Mouse (Mus musculus): Measurements from ENCODE around the gene Comp.

Comp gene

DNA sequence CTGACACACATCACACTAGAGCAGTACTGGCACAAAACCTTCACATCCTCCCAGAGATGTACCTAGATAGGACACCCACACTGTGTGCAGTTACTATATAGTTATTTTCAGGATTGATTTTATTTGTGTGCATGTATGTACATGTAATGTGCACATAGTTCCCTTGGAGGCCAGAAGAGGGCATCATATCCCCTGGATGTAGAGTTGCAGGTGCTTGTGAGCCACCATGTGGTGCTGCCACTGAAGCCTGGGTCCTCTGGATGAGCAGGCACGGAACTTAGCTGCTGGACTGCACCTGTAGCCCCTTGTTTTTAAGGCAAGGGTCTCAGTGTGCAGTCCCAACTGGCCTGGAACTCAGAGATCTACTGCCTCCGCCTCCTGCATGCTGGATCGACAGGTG, 30.9 kb downstream of the Comp start:
- no peak for DNase-seq

DNA sequence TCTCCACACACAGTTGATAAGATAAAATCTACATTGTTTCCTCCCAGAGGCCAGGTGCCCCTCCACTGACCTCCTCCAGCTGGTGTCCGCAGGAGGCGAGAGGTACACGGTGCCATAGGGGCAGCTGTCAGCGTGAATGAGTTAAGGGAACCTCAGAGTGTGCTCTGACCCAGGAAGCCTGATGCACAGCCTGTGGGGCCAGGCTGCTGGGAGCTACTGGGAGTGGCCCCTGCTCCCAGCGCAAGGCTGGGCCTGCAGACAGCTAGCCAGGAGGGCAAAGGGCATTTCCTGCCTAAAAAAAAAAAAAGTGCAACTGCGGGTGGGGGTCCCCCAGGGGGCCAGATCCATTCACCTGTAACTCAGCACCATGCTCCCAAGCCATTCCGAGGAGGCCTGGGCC, 31.8 kb downstream of the Comp start:
- DNase-seq, result no peak

DNA sequence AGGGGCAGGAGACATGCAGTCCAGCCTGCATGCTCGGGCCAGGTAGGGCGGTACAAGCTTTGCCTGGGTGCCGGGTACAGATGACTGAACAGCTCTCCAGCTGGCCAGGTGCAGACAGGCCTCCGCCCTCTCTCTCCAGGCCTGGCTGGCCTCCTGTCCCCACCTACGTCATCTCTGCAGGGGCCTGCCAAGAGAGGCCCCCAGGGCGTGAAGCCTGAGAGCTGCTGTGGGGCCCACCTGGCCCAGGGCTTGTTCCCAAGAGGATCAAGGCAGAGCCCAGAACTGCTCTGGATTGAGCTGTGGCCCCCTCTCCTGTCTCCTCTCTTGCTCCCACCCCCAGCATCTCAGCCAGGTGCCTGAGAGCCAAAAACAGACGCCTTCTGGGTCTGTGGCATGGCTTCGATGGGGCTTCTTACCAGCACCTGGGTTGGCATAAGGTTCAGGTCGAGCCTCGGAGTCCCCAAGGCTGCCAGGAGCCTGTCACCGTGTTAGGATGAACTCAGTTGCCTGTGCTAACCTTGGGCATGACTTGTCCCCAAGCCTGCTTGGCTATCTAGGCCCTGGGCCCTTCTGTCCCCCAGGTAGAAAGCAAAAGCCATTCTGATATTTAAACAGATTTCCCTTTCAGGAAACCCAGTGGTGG, 33.2 kb downstream of the Comp start:
- DNase-seq, result no peak

DNA sequence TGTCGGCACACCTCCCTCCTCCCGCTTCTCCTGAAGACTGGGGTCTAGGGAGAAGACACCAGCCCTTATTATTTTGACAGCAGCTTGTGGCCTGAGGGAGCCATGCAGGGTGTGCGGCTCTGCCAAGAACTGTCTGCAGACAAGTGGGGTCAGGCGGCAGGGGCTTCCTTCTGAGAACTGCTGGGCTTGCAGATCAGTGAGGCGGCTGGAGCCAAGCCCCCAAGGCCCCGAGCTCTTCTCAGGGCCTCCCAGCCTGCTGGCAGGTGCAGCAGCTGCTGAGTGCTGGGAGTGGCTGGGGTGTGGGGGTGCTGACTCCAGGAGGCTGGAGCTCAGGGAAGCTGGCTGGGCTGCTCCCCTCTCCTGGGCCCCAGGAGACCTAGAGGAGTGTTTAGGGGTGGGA, 34.9 kb downstream of the Comp start:
- DNase-seq, result no peak

DNA sequence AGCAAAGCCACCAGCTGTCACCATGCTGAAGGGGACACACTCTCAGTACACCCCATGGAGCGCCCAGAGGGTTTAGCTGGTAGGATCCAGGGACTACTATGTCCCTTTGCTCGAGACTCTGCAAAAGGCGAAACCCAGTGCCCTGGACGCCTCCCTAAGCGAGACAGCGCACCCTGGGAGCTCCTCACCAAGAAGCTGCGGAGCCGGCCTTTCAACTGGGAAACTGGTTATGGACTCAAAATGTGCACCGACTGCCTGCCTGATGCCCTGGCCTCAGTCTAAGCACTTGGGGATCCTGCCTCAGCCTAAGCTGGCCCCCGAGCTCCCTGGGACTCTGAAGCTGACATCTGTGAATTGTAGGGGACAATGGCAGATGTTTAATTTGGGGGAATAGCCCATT, 35.7 kb downstream of the Comp start:
- DNase-seq, result no peak

DNA sequence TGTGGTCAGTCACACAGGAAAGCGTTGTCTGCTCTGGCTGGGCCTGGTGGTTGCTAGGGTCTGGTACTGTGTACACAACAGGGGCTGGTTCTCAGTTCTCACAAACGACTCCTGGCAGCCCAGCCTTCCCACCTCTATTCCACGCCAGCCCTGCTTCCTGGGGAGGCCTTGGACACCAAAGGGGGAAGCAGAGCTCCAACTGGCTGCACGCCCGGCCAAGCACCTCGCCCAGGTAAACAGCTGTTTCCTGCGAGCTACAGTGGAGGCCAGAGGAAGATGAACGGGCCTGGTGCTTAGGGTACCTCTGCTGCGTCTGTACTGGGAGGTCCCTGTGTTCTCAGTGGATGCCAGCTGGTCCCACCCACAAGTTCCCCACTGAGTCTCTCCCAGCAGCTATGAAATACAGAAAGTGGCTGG, 36.1 kb downstream of the Comp start:
- DNase-seq, result no peak

DNA sequence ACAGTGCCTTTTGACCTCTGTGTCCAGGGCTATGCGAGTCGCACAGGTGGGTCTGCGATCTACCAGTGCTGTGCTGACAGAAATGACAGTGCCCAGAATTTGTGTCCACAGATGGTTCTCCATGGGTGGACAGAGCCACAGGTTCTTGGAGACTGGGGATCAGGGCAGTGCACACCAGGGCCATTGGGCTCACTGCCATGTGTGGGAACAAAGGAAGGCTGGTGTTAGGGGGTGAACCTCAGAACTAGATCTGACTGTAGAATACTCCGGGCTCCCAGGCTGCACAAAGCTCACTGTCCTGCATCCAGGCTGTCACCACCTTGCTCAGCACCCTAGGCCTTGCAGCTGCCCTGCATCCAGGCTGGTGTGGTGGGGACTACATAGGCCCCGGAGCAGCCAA, 36.9 kb downstream of the Comp start:
- no peak for DNase-seq

DNA sequence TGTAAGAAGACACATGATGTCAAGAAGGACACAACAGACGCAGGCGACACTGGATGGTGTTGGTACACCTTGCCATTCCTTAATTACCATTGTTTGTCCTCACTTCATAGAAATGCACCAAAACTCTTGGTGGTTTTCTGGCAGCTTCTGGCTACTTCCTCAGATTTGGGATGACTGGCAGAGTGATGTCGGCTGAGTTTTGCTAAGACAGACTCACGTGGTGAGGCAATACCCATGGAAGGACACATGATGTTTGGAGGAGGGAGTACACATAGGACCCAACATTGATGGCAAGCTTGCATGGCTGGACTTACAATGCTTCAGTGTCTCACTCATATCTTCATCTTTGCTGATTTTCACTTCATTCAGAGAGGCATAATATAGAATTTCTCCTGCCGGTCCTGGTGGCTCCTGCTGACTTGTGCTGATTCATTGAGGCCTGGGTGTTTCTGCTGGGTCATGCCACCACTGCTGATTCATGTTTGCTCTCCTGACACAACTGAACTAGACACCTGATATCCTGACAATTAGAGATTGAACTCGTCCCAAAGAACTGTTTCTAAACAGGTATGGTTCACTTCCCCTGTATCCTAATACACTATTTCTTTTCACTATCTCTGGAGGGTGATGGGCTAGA, 41.1 kb downstream of the Comp start:
- no peak for DNase-seq

DNA sequence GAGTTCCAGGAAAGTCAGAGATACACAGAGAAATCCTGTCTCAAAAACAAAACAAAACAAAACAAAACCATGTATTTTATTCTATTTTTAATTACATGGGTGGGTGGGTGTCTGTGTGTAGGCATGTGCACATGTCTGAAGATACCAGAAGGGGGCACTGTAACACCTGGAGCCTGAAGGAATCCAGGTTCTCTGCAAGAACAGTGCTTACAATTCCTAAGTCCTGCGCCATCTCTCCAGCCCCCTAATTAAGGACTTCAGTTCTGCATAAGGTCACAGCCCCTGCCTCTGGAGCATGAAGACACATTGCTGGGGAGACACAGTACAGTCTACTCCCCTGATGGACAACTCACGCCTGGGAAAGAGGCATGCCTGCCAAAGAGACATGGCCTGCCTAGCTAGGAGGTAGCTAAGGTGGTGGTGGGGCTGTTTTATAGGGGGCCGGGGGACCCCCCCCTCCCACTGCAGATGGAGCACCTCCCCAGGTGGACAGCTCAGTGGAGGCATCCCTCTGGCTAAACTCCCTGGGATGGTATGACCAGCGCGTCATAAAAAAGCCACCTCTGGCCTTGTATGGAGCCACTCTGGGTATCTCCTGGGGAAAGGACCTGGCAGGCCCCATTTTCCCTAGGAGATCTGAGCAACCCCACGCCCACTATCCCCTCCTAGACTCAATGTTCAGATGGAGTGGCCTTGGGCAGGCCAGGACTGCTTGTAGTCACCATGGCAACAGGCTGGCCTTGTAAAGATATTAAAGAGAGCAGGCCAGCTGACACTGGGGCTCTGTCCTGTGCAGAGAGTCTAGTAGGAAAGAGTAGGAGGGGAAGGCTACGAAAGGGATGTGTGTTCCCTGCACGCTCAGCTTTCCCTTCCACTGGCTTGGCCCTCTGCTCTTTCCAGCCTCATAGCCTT, 42.4 kb downstream of the Comp start:
- peak; percentile 50 for DNase-seq

DNA sequence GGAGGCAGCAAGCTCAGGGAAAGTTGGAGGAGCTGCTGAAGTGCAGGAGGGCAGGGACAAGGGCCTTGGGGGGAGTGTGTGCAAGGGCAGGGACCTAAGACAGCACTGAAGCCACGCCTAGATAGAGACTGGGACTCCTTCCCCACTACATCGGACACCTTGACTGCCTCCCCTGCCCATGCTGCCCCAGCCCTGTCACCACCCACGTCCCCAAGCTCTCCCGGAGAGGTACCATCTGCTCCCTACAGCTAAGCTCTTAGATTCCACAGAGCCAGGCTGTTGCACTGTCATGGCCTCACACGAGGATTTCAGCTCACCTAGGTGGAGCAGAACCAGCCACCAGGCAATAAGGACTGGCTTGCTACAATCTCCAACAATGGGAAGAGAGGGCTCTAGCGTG, 43.6 kb downstream of the Comp start:
- DNase-seq, result no peak

DNA sequence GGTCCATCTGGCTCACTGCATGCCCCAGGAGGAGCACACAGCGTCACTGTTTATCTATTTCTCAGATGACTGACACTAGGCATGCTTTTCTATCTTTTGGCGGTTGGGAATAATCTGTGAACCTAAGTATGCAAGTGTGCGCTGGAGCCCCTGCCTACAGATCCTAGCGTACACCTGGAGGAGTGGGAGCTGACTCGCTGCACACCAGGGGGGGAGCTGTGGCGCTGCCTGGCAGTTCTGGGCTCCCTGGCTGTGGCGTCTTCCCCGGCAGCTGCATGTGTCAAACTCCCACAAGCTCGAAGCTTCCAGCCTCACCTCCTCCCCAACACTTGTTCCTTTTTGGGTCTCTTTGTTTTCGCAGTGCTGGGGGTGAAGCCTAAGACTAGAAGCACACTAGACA, 44.6 kb downstream of the Comp start:
- DNase-seq, result no peak

DNA sequence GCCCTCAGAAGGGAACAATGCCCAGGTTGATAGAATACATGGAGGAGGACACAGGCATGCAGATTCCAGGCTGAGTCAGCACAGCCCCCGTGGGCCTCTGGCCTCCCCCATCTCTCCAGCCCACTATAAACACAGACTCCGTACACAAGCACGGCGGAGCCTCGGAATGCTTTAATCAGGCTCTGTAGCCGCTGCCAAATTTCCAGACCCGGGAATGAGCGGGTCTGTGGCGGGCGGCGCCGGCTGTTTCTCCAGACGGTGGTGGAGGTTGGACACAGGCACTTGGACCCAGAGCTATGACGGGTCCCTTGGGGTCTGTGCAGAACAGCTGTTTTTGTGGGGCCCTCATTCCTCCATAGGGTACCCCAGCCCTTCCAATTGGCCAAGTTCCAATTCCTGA, 45.6 kb downstream of the Comp start:
- DNase-seq, result no peak

DNA sequence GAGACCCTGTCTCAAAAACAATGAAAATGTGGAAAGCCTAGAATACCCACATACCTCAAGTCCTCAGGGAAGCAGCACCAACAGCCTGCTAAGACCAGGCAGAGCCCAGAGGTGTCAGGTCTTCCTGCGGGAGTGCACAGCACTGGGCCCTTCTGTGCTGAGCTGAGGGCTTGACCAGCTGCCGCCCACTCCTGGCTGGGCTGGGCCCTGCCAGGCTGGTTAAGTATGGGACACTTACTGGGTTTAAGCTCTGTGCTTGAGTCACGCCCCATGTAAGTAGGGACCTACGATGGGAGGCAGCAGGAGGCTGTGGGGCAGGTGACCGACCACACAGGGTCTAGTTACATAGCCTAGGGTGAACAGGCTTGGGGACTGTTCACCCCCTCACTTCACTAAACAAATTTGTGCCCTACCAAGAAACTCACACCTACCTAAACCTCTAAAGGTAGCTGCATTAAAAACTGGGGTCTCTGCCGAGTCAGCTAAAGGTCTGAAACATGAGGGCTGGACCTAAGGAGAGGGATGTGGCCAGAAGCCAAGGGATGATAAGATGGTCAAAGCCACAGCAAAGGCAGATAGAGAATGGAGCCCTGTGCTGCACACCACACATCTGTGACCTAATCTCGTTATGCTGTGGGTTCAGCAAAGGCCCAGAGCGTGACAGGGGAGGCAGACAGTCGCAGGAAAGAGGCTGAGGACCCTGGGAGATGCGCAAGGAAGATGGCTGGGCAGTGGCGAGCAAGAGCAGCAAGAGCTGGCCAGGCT, 46.7 kb downstream of the Comp start:
- no peak for DNase-seq

DNA sequence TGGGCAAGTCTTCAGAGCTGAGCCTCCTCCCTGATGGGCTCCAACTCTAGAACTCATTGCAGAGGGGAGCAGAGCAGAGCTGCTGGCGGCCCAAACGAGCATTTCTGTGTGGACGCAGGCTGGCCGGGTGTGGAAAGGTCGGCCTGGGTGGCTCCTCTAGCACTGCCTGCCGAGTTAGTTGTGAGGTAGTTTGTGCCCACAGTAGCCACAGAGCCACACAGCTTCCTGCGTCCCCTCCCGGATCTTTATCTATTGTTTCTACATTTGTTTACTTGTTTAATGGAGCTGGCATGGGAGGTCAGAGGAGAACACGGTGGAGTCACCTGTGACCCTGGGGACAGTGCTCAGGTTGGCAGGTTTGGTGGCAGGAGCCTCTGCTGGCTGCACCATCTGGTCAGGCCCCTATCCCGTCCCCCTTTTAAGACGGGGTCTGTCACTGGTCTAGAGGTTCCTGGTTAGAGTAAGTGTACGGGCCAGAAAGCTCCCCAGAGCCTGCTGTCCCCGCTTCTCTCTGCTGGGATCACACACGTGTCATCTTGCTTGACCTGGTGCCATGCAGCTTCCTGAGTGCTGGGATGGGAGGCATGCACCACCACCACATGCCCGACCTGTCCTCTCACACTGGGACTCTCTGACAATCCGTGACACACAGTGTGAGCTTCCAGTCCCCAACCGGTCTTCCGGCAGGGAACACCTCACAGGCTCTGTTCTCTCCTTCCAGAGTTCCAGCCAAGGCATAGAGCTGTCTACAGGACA, 48.2 kb downstream of the Comp start:
- no peak for DNase-seq

DNA sequence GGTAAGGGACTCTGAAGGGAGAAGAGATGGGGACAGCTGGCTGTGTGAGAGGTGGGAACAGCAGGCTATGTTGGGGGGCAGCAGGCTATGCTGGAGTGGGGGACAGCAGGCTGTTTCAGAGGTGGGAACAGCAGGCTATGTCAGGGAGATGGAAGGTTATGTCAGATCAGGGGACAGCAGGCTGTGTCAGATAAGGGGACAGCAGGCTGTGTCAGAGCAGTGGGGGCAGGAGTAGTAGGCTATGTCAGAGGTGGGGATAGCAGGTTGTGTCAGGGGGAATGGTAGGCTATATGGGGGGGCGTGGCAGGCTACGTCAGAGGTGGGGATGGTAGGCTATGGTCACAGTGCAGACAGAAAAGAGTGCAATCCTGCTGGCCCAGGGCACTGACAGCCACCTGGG, 49.4 kb downstream of the Comp start:
- DNase-seq, result no peak

DNA sequence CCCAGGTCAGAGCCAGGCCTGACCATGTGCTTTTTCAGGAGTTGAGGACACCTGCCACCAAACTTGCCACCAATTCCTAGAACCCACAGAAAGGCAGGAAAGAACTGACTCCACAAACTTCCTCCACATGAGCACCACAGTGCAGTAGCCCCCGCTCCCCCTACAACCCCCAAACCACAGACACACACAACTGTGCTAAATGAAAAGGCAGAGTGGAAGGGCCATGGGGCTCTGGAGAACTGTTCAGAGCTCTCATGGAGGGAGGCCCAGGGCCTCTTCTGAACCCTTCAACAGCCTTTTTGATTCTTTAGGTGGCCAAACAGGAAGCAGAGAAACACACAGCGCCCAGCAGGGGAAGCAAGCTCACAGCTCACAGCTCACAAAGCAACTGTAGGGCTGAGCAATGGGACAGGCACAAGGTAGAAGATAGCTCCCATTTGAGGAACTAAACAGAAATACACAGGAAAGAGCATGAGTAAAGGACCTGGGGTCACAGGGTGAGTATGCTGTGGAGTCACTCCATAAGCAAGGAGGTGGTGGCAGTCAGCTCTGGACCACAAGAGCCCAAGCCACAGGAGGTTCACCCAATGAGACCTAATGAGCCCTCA, 53.0 kb downstream of the Comp start:
- DNase-seq, result no peak

DNA sequence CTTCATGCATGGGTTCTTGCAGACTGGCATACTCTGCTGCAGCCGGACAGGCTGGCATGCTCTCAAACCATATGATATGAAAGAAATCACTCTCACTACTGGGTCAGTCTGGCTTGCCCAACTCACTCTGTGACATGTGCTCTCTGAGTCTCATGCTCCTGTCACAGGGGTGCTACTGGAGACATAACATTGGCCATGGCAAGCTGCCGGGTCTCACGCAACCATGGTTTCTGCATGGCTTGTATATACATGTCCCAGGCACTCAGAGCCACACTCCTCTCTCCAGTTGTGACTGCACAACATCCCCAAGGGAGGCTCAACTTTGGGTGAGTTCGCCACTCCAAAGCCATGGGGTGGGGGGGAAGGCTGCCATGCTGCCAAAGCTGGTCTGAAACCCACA, 57.9 kb downstream of the Comp start:
- DNase-seq, result no peak

Data from thymus, postnatal 14 days (tissue).